Mouse (Mus musculus): ENCODE measurements around the gene Slc35d2.
"Not testable (repeated sequence)": the region's sequence is repeated elsewhere in the genome, so short reads cannot be mapped to it uniquely, and the experiment has no call there.

The Slc35d2 gene

GRCm38 (mm10) chr13:64052281-64052680 lies 76.9 kb downstream of the Slc35d2 start:
- DNase-seq (ENCODE audit: low spot score): not testable (repeated sequence)

DNA sequence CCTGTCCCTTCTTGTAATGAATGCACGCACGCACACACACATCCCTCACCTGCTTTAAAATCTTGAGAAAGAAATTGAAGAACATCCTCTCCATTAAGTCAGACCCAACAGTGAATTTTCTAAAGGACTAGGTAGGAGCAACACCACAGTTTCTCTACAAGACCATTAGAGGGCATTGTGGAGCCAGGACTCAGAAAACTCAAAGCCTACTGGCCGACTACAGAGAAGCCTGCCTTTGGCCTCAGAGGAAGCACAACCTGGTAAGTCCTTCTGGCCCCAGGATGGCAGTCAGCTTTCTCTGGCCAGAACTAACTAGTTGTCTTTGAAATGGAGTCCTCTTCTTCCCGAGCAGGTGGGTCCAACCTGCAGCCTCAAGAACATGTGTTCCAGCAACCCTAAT lies 78.3 kb downstream of the Slc35d2 start:
- peak; percentile 27 for DNase-seq (ENCODE audit: low spot score)

DNA sequence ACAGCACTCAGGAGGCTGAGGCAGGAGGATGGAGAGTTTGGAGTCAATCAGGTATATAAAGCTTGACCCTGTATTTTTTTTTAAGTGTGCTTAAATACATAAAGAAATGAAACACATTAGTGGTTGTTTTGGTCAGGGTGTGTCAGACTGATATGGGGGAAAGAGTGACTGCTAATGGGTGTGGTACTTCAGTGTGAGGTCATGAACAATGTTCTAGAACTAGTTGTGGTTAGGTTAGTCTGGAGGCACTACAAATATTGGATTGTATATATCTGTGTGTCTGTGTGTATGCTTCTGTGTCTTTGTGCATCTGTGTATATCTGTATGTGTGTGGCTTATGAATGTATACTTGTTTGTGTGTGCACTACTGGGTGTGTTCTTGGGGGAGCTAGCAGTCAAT lies 79.6 kb downstream of the Slc35d2 start:
- no peak for DNase-seq (ENCODE audit: low spot score)

DNA sequence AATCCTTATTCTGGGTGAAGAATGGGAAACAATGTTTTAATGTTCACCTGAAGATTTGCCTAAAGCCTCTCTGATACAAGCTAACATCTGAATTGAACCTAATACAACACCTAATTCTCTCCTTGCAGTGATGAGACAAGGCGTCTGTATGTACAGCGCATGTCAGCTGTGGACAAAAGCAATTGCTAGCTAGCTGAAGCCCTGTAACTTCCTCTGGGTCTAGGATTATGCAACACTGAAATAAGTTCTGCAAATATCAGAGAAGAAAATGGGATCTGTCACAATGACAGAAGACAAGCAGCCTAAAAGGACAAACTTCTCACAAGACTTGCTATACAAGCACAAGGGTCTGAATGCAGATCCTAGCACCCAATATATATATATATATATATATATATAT lies 80.7 kb downstream of the Slc35d2 start:
- DNase-seq (ENCODE audit: low spot score): no peak
